Mouse (Mus musculus) megakaryocyte progenitor cell, adult 5-6 weeks (primary cell): ENCODE data around the gene Serpinf2. TPM values are rescaled to one million over a fixed set of nuclear protein-coding genes. Genes with fewer than 3 reads are reported as not detected.
A peak's percentile ranks its signal among the peaks of the same experiment; 100 is the strongest.

Experiments used
- ATAC-seq: replicated peaks from 2 replicates; pipeline ENCODE4 v1.8.0; 2016; ENCODE audit warnings: mild to moderate bottlenecking, moderate TSS enrichment, inconsistent platforms; ENCODE audit not compliant: poor library complexity
- total RNA-seq, 2 experiments: library from RNA; stranded (forward) in 1 of 2; stranded (reverse) in 1 of 2; fragments of 157-497, 149-512 nt in 1 of 2; fragments of 200-1000 nt in 1 of 2; gene quantifications; 2 replicates each; pipeline versions ENCODE4 v1.2.3 to v1.2.4; 2015 to 2017

Serpinf2 gene
- total RNA-seq (2015) (0.20 TPM in 1 of 2 replicates, not detected in the other), total RNA-seq (2017) (not detected in 2 replicates)

GRCm38 (mm10) chr11:75439363-75439762, at the start of gene Serpinf2:
Gene Serpinf2, minus strand, starts transcription at chr11:75439591.
- no peak for ATAC-seq

GRCm38 (mm10) chr11:75487496-75487895, 48.1 kb upstream of the Serpinf2 start:
- ATAC-seq = no peak

- peak; percentile 100 for ATAC-seq
These were observed 47.4 kb upstream of the Serpinf2 start, which contains the start of gene Prpf8 for GRCm38 (mm10) chr11:75486601-75487285. Gene Prpf8, plus strand, starts transcription at chr11:75486816.

- ATAC-seq = no peak
These were observed 46.8 kb upstream of the Serpinf2 start for GRCm38 (mm10) chr11:75486192-75486591.

GRCm38 (mm10) chr11:75473376-75473775, 34.0 kb upstream of the Serpinf2 start:
- no peak for ATAC-seq

- peak; percentile 36; the same call in 1 of the 2 replicates for ATAC-seq
These were observed 33.2 kb upstream of the Serpinf2 start for GRCm38 (mm10) chr11:75472469-75473081.

GRCm38 (mm10) chr11:75470675-75471074, 31.3 kb upstream of the Serpinf2 start:
- peak; percentile 32; the same call in 1 of the 2 replicates for ATAC-seq

- no peak for ATAC-seq
These were observed 29.9 kb upstream of the Serpinf2 start for GRCm38 (mm10) chr11:75469261-75469660.

GRCm38 (mm10) chr11:75468410-75468809, 29.0 kb upstream of the Serpinf2 start:
- no peak for ATAC-seq

GRCm38 (mm10) chr11:75467512-75468215, 28.3 kb upstream of the Serpinf2 start:
- peak; percentile 76 for ATAC-seq

- no peak for ATAC-seq
These were observed 27.5 kb upstream of the Serpinf2 start for GRCm38 (mm10) chr11:75466731-75467505.

GRCm38 (mm10) chr11:75465051-75465450, 25.7 kb upstream of the Serpinf2 start:
- ATAC-seq = no peak

- ATAC-seq = no peak
These were observed 25.0 kb upstream of the Serpinf2 start for GRCm38 (mm10) chr11:75464417-75464816.

- no peak for ATAC-seq
These were observed 24.2 kb upstream of the Serpinf2 start for GRCm38 (mm10) chr11:75463624-75464023.

GRCm38 (mm10) chr11:75462865-75463336, 23.5 kb upstream of the Serpinf2 start:
- 0 out of 2 replicates have a peak, but pooled peaks have one; percentile 7 for ATAC-seq

- peak; percentile 21; the same call in 1 of the 2 replicates for ATAC-seq
These were observed 22.9 kb upstream of the Serpinf2 start for GRCm38 (mm10) chr11:75462253-75462783.

GRCm38 (mm10) chr11:75461743-75462252, 22.4 kb upstream of the Serpinf2 start:
- no peak for ATAC-seq

GRCm38 (mm10) chr11:75460844-75461742, 21.7 kb upstream of the Serpinf2 start, which contains the start of gene Tlcd2:
Gene Tlcd2, plus strand, starts transcription at chr11:75461715.
- peak; percentile 75 for ATAC-seq
